10 mouse cellular contexts compared by ENCODE assay signal in the genomic region with DNA sequence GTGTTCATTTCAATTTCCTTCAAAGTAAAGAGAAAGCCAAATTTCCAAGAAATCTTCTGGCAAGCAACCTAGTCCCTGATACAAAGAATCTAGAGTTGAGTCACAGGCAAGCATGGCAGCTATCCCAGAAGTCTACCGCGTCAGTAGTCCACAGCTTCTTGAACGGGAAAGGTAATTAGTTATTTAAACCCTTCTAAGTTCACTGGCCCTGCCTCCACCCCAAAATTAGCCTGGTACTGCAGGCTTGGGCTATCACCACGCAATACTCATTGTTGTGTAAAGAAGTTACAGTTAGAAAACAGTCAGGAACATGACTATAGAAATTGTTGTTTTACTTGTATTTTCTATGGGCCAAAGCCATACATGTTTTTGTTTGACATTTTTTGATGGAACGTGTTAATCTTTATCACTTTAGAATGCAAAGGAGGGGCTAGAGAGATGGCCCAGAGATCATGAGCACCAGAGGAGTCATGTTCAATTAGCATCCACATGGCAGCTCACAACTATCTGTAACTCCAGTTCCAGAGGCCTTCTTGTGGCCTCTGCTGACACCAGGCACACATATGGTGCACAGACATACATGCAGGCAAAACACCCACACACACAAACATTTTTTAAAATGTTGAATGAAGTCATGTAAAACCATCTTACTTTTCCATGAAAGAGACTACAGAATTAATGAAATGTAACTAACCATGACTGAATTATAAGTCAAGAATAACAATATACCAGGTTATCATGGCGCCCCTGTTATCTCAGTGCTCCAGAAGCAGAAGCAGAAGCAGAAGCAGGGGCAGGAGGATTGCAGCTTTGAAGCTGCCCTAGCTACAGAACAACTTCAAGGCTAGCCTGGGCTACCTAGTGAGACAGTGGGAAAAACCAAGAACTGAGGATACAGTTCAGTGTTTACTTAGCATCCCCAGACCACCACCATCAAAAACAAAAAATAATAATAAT. TPM values are rescaled to one million over a fixed set of nuclear protein-coding genes. Genes with fewer than 3 reads are reported as not detected.
A peak's percentile ranks its signal among the peaks of the same experiment; 100 is the strongest.
DNase-seq lines count a peak whose midpoint lies in the region; ATAC-seq and TF ChIP-seq lines count a peak whose summit lies in the region.
"Had no signal": no experiment of that assay in that cellular context is flagged by ENCODE, and none has a peak within 500 bp of the region (broad histone marks: within the 10 kb centered on the region; RNA-seq: fewer than 3 reads in every experiment).

No protein-coding gene starts in this region.

- peaks cover 11% of the 10 kb centered on the region; the same call in 1 of the 2 replicates for H3K4me1 ChIP-seq in midbrain, embryonic 13.5 days (replicated peaks)
- no peaks in the 10 kb centered on the region for H3K4me1 ChIP-seq in midbrain, postnatal 0 days (ENCODE audit: insufficient read depth, low read length)
- no peaks in the 10 kb centered on the region for H3K4me1 ChIP-seq in neural tube, embryonic 14.5 days (ENCODE audit: control insufficient read depth, insufficient read depth, low read length)

- no peak overlapping the region for H3K4me2 ChIP-seq in midbrain, embryonic 13.5 days (replicated peaks)
- H3K4me2 ChIP-seq in midbrain, postnatal 0 days (ENCODE audit: low read depth, low read length, poor library complexity, severe bottlenecking), result no peak overlapping the region
- H3K4me2 ChIP-seq in neural tube, embryonic 14.5 days (ENCODE audit: low read depth, low read length), result no peak overlapping the region
- H3K4me2 ChIP-seq: heart, embryonic 13.5 days had no signal

- H3K9ac ChIP-seq in midbrain, embryonic 13.5 days (replicated peaks), result no peak overlapping the region
- H3K9ac ChIP-seq in midbrain, postnatal 0 days (replicated peaks; ENCODE audit: low read length, poor library complexity, severe bottlenecking), result no peak overlapping the region
- no peak overlapping the region for H3K9ac ChIP-seq in neural tube, embryonic 14.5 days (replicated peaks; ENCODE audit: low read depth, low read length)

- peak overlapping the region; percentile 30 for H3K27ac ChIP-seq in midbrain, embryonic 13.5 days
- no peak overlapping the region for H3K27ac ChIP-seq in midbrain, postnatal 0 days (ENCODE audit: low read depth, low read length)
- no peak overlapping the region for H3K27ac ChIP-seq in neural tube, embryonic 14.5 days (ENCODE audit: low read depth, low read length)
- H3K27ac ChIP-seq: heart, embryonic 13.5 days had no signal

- no peaks in the 10 kb centered on the region for H3K9me3 ChIP-seq in midbrain, embryonic 13.5 days
- H3K9me3 ChIP-seq in midbrain, postnatal 0 days (ENCODE audit: low read length), result no peaks in the 10 kb centered on the region
- no peaks in the 10 kb centered on the region for H3K9me3 ChIP-seq in neural tube, embryonic 14.5 days (ENCODE audit: control insufficient read depth, low read length)
- H3K9me3 ChIP-seq: heart, embryonic 13.5 days had no signal

- 82% methylated on average over 6 of the region's 6 CpGs for WGBS in midbrain, embryonic 13.5 days
- 74% methylated on average over 6 of the region's 6 CpGs for WGBS in midbrain, postnatal 0 days
- WGBS in neural tube, embryonic 14.5 days, result 69% methylated on average over 6 of the region's 6 CpGs

- TF ChIP-seq CTCF in midbrain, postnatal 0 days (IDR thresholded peaks at IDR 0.05), result no peak

- H3K36me3 ChIP-seq in midbrain, embryonic 13.5 days, result peaks cover 33% of the 10 kb centered on the region
- peaks cover 9% of the 10 kb centered on the region for H3K36me3 ChIP-seq in midbrain, postnatal 0 days (ENCODE audit: insufficient read depth, low read length)
- H3K36me3 ChIP-seq in neural tube, embryonic 14.5 days (ENCODE audit: control insufficient read depth, insufficient read depth, low read length), result 0 out of 2 replicates have a peak, but pooled peaks cover 10% of the 10 kb centered on the region

- H3K27me3 ChIP-seq in midbrain, embryonic 13.5 days, result no peaks in the 10 kb centered on the region
- no peaks in the 10 kb centered on the region for H3K27me3 ChIP-seq in midbrain, postnatal 0 days (ENCODE audit: insufficient read depth, low read length)
- H3K27me3 ChIP-seq in neural tube, embryonic 14.5 days (ENCODE audit: control insufficient read depth, insufficient read depth, low read length), result no peaks in the 10 kb centered on the region
- H3K27me3 ChIP-seq: heart, embryonic 13.5 days had no signal

- H3K4me3 ChIP-seq in midbrain, embryonic 13.5 days (replicated peaks), result no peak overlapping the region
- H3K4me3 ChIP-seq in midbrain, postnatal 0 days (ENCODE audit: low read depth, low read length), result no peak overlapping the region
- H3K4me3 ChIP-seq in neural tube, embryonic 14.5 days (ENCODE audit: low read depth, low read length), result no peak overlapping the region
- H3K4me3 ChIP-seq: erythroblast, embryonic 14.5 days; heart, embryonic 13.5 days had no signal

- peak; percentile 18 for DNase-seq in gastrocnemius, postnatal 14 days
- no peak for DNase-seq in gastrocnemius, postnatal 4 days (ENCODE audit: low spot score in 2 of 2)
- DNase-seq in midbrain, postnatal 0 days (ENCODE audit: low spot score), result no peak
- peak; percentile 12 for DNase-seq in adrenal gland, postnatal 25 days
- DNase-seq in kidney, adult 8-10 months, result no peak

- ATAC-seq in midbrain, embryonic 13.5 days, result 0 out of 2 replicates have a peak, but pooled peaks have one; percentile 4
- no peak for ATAC-seq in midbrain, postnatal 0 days (ENCODE audit: low FRiP score)
- peak; percentile 55 for ATAC-seq in neural tube, embryonic 14.5 days (ENCODE audit: low read depth)
- no peak for ATAC-seq in granulocyte monocyte progenitor cell, adult 5-6 weeks (replicated peaks; ENCODE audit: poor library complexity, severe bottlenecking)

- intact Hi-C loops in gastrocnemius, postnatal 14 days (cut with DNase I; ENCODE audit: low total_unique reads), result no loop called here

RNA-seq across cellular contexts. Expression of a gene that starts 57.0 kb away (rescaled TPM):
- total RNA-seq in gastrocnemius, postnatal 14 days (2021), result 10 to 100 TPM; 11.0 to 11.2 TPM
- 10 to 100 TPM; 27.3 to 29.6 TPM for total RNA-seq in gastrocnemius, postnatal 4 days (2021)
- polyA plus RNA-seq in midbrain, embryonic 13.5 days (2015; fragmentation: Nextera tagmentation; extraction: Ambion mirVana), result 17.0 and 17.6 TPM in 2 replicates
- 28.6 and 46.6 TPM in 2 replicates for total RNA-seq in midbrain, postnatal 0 days (2014; rRNA removed)
- polyA plus RNA-seq in midbrain, postnatal 0 days (2015; fragmentation: Nextera tagmentation; extraction: Ambion mirVana), result 9.0 and 10.6 TPM in 2 replicates
- total RNA-seq in adrenal gland, postnatal 25 days (2021), result 26.2 and 42.6 TPM in 2 replicates
- polyA plus RNA-seq in neural tube, embryonic 14.5 days (2014; fragmentation: Nextera tagmentation; extraction: Ambion mirVana), result 19.2 and 20.5 TPM in 2 replicates
- 28.4 and 29.7 TPM in 2 replicates for total RNA-seq in granulocyte monocyte progenitor cell, adult 5-6 weeks (2014; fragmentation: Nextera tagmentation)
- total RNA-seq in granulocyte monocyte progenitor cell, adult 5-6 weeks (2017), result 15.9 and 77.0 TPM in 2 replicates

RNA-seq across cellular contexts. Expression of a gene that starts 57.1 kb away (rescaled TPM):
- total RNA-seq in gastrocnemius, postnatal 14 days (2021), result 10 to 100 TPM; 11.8 to 13.8 TPM
- 10 to 100 TPM; 16.1 to 16.3 TPM for total RNA-seq in gastrocnemius, postnatal 4 days (2021)
- 22.8 and 23.9 TPM in 2 replicates for polyA plus RNA-seq in midbrain, embryonic 13.5 days (2015; fragmentation: Nextera tagmentation; extraction: Ambion mirVana)
- 34.6 and 35.7 TPM in 2 replicates for total RNA-seq in midbrain, postnatal 0 days (2014; rRNA removed)
- polyA plus RNA-seq in midbrain, postnatal 0 days (2015; fragmentation: Nextera tagmentation; extraction: Ambion mirVana), result 34.7 and 39.2 TPM in 2 replicates
- 25.1 and 26.4 TPM in 2 replicates for total RNA-seq in adrenal gland, postnatal 25 days (2021)
- 45.8 and 49.3 TPM in 2 replicates for polyA plus RNA-seq in neural tube, embryonic 14.5 days (2014; fragmentation: Nextera tagmentation; extraction: Ambion mirVana)
- 4.8 and 10.8 TPM in 2 replicates for total RNA-seq in granulocyte monocyte progenitor cell, adult 5-6 weeks (2014; fragmentation: Nextera tagmentation)
- 14.2 and 16.8 TPM in 2 replicates for total RNA-seq in granulocyte monocyte progenitor cell, adult 5-6 weeks (2017)
- polyA plus RNA-seq: erythroblast, embryonic 14.5 days had no signal

Comparison
In these comparisons a context has a peak if more than half of its experiments do, and no peak if none do; other contexts are left out.
1. DNase-seq: peak in gastrocnemius, postnatal 14 days (single experiment) and adrenal gland, postnatal 25 days (single experiment); none in gastrocnemius, postnatal 4 days (0 of 2), midbrain, postnatal 0 days (single experiment) and kidney, adult 8-10 months (0 of 2).
2. ATAC-seq: peak in midbrain, embryonic 13.5 days (single experiment) and neural tube, embryonic 14.5 days (single experiment); none in midbrain, postnatal 0 days (single experiment) and granulocyte monocyte progenitor cell, adult 5-6 weeks (single experiment).